Mouse (Mus musculus): Measurements from ENCODE around the gene Rptor.

- TF ChIP-seq CTCF (IDR thresholded peaks at IDR 0.05; ENCODE audit: low read depth) (no peak), EP300 (IDR thresholded peaks at IDR 0.05; ENCODE audit: low read depth) (no peak)
Measured at GRCm38 (mm10) chr11:119663876-119664275, 61.2 kb downstream of the Rptor start.

Measured in liver, postnatal 0 days (tissue).